Mouse (Mus musculus): ENCODE data around the gene Onecut1. TPM values are rescaled to one million over a fixed set of nuclear protein-coding genes. Genes with fewer than 3 reads are reported as not detected.

Onecut1 gene
- polyA plus RNA-seq, 1 experiment from 2014 or later: 12.7 TPM

GRCm38 (mm10) chr9:74849195-74849978 lies 12.3 kb upstream of the Onecut1 start:
- Histone ChIP-seq H3K9me3 (ENCODE audit: control insufficient read depth, low read length) (no peaks in the 10 kb centered on the region), H3K4me1 (replicated peaks; ENCODE audit: control insufficient read depth, insufficient read depth, low read length) (peaks cover 9% of the 10 kb centered on the region), H3K9ac (ENCODE audit: low read depth, low read length) (peak overlapping the region; percentile 66), H3K4me2 (replicated peaks; ENCODE audit: low read depth, low read length) (peak overlapping the region; percentile 96), H3K27me3 (ENCODE audit: control insufficient read depth, insufficient read depth, low read length) (peaks cover 60% of the 10 kb centered on the region), H3K4me3 (ENCODE audit: low read depth, low read length) (peak overlapping the region; percentile 45), H3K27ac (ENCODE audit: low read depth, low read length) (peak overlapping the region; percentile 78), H3K36me3 (ENCODE audit: control insufficient read depth, insufficient read depth, low read length) (no peaks in the 10 kb centered on the region)
- 1% methylated on average over 62 of the region's 63 CpGs for WGBS
- DNase-seq (ENCODE audit: low spot score): peak; percentile 70
- no peak for ATAC-seq (ENCODE audit: low FRiP score)

DNA sequence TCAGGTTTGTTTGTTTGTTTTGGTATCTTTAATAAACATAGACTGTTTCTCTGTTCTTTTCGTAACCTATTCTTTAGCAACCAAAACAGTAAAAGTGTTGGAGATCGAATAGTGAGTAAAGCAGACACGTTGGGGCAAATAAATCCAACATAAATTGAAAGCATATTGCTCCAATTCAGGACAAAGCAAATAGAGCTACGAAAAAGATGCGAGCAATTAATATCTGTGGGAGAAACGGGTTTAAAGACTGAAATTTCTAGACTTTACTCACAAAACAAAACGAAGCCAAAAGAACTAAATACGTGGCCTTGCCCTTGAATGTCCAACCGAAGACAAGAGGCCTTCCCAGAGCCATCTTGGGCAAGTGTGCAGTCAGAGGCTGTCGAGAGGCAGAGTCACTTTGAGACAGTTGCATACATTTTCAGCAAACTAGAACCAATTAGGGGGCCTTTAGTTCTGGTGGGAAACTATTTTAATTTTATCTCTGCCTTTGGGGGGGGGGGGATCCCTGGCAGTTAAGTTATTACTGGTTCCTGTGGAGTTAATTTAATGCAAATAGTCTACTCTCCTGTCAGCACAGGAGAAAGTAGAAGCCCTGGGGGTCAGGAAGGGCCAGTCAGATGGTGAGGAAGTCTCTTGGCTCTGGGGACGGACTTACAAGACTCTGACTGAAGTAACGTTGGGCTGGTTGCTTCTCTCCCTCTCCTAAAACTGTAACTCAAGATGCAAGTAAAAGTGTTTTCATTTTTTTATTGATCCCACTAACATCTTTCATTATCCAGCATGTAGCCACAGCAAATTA lies 11.5 kb upstream of the Onecut1 start:
- peak overlapping the region; percentile 45 for H3K4me3 ChIP-seq (ENCODE audit: low read depth, low read length)

DNA sequence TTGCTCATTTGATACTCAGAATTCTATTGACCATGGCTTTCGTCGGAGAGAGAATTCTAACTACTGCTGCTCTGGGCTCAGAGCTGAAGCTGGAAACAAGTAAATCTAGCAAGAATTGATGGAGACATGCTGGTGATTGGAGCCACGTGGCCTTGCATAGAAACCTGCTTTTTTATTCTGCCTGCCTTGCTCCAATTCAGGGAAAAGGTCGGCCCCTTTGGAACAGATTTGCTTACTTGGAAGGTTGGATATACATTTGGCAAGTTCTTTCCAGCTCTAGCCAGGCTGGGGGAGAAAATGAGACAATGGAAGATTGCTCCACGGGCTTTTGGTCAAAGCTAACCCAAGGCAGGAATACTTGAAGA lies 11.0 kb upstream of the Onecut1 start:
- H3K4me1 ChIP-seq (replicated peaks; ENCODE audit: control insufficient read depth, insufficient read depth, low read length): peaks cover 9% of the 10 kb centered on the region
- WGBS: 7% methylated on average over 5 of the region's 5 CpGs
- ATAC-seq (ENCODE audit: low FRiP score) (no peak), DNase-seq (ENCODE audit: low spot score) (peak; percentile 46)
- H3K27ac ChIP-seq (ENCODE audit: low read depth, low read length): peak overlapping the region; percentile 7; the same call in 1 of the 2 replicates
- H3K27me3 ChIP-seq (ENCODE audit: control insufficient read depth, insufficient read depth, low read length): peaks cover 72% of the 10 kb centered on the region
- H3K4me3 ChIP-seq (ENCODE audit: low read depth, low read length): no peak overlapping the region
- 0 out of 2 replicates have a peak overlapping the region, but pooled peaks have one; percentile 21 for H3K4me2 ChIP-seq (replicated peaks; ENCODE audit: low read depth, low read length)
- no peaks in the 10 kb centered on the region for H3K36me3 ChIP-seq (ENCODE audit: control insufficient read depth, insufficient read depth, low read length)
- H3K9ac ChIP-seq (ENCODE audit: low read depth, low read length): no peak overlapping the region
- H3K9me3 ChIP-seq (ENCODE audit: control insufficient read depth, low read length): no peaks in the 10 kb centered on the region

More for the DNA sequence above, 11.5 kb upstream of the Onecut1 start:
- H3K4me1 ChIP-seq (replicated peaks; ENCODE audit: control insufficient read depth, insufficient read depth, low read length): peaks cover 9% of the 10 kb centered on the region
- no peaks in the 10 kb centered on the region for H3K36me3 ChIP-seq (ENCODE audit: control insufficient read depth, insufficient read depth, low read length)
- H3K9me3 ChIP-seq (ENCODE audit: control insufficient read depth, low read length): no peaks in the 10 kb centered on the region
- peaks cover 67% of the 10 kb centered on the region for H3K27me3 ChIP-seq (ENCODE audit: control insufficient read depth, insufficient read depth, low read length)
- 3% methylated on average over 12 of the region's 12 CpGs for WGBS
- H3K4me2 ChIP-seq (replicated peaks; ENCODE audit: low read depth, low read length): peak overlapping the region; percentile 15; the same call in 1 of the 2 replicates
- ATAC-seq (ENCODE audit: low FRiP score) (no peak), DNase-seq (ENCODE audit: low spot score) (peak; percentile 55)
- H3K9ac ChIP-seq (ENCODE audit: low read depth, low read length): peak overlapping the region; percentile 34
- no peak overlapping the region for H3K27ac ChIP-seq (ENCODE audit: low read depth, low read length)

GRCm38 (mm10) chr9:74851601-74852000 lies 10.1 kb upstream of the Onecut1 start:
- Histone ChIP-seq H3K9ac (ENCODE audit: low read depth, low read length) (no peak overlapping the region), H3K36me3 (ENCODE audit: control insufficient read depth, insufficient read depth, low read length) (no peaks in the 10 kb centered on the region), H3K4me3 (ENCODE audit: low read depth, low read length) (no peak overlapping the region), H3K4me2 (replicated peaks; ENCODE audit: low read depth, low read length) (peak overlapping the region; percentile 21; the same call in 1 of the 2 replicates), H3K4me1 (replicated peaks; ENCODE audit: control insufficient read depth, insufficient read depth, low read length) (peaks cover 9% of the 10 kb centered on the region), H3K9me3 (ENCODE audit: control insufficient read depth, low read length) (no peaks in the 10 kb centered on the region), H3K27me3 (ENCODE audit: control insufficient read depth, insufficient read depth, low read length) (peaks cover 77% of the 10 kb centered on the region), H3K27ac (ENCODE audit: low read depth, low read length) (no peak overlapping the region)
- DNase-seq (ENCODE audit: low spot score): peak; percentile 39
- 2% methylated on average over 5 of the region's 5 CpGs for WGBS
- ATAC-seq (ENCODE audit: low FRiP score): no peak

DNA sequence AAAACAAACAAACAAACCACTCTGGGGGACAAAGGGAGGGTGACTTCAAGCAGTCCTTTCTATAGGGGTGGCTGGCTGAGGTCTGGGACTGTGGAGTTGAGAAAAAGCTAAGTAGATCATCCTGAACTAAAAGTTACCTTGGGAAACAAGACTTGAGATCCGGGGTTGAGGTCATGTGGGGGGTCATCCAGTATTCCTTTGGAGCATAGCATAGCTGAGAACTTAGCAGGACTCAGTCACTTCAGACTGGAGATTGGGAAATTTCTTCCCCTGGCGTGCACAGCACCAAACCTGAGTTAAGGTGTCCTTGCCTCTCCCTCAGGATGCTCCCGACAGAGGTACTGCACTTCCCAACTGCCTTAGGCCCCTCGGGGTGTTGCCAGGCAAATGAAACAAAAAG lies 9.4 kb upstream of the Onecut1 start:
- H3K36me3 ChIP-seq (ENCODE audit: control insufficient read depth, insufficient read depth, low read length): no peaks in the 10 kb centered on the region
- ATAC-seq (ENCODE audit: low FRiP score): no peak
- DNase-seq (ENCODE audit: low spot score): no peak
- H3K27me3 ChIP-seq (ENCODE audit: control insufficient read depth, insufficient read depth, low read length): peaks cover 77% of the 10 kb centered on the region
- H3K4me1 ChIP-seq (replicated peaks; ENCODE audit: control insufficient read depth, insufficient read depth, low read length): peaks cover 5% of the 10 kb centered on the region
- H3K4me3 ChIP-seq (ENCODE audit: low read depth, low read length): no peak overlapping the region
- no peaks in the 10 kb centered on the region for H3K9me3 ChIP-seq (ENCODE audit: control insufficient read depth, low read length)
- H3K9ac ChIP-seq (ENCODE audit: low read depth, low read length): no peak overlapping the region
- WGBS: 0% methylated on average over 4 of the region's 4 CpGs
- H3K27ac ChIP-seq (ENCODE audit: low read depth, low read length): no peak overlapping the region
- no peak overlapping the region; the same call in 1 of the 2 replicates for H3K4me2 ChIP-seq (replicated peaks; ENCODE audit: low read depth, low read length)

DNA sequence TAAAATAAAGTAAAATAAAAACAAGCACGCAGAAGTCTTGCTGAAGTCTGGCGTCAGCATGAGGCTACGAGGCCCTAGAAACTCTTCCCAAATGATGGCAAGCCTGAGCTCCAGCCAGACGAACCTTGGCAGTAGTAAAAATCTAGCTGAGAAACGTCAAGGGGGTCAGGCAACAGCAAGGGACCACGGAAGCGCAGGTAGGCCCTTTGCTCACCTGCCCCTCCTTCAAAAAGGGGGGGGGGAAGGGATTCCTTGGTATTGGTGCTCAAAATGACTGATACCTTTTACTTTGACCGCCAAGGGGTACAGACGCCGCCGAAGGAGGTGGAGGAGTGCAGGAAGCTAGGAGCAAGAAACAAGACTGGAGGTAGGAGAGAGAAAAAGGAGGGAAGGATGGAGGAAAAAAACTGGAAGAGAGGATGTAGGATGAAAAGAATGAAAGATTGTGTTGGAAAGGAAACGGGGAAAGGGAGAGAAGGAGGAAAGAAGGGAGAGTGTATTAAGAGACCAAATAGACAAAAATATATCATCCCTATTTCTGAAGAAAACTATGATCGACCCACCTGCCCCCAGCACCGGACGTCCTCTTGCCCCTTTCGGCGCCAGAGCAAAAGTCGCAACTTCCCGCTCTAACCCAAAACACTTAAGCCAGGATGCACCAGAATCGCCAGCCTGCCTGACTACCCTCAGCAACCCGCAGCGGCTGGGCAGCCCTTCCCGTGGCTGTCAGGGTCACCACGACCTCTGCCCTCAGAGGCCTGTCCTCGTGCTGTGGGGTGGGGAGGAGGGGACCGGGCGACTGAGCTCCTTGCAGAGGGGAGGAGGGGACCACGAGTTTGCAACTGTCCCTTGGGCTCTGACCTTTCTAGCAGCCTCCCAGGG lies 8.3 kb upstream of the Onecut1 start:
- H3K27me3 ChIP-seq (ENCODE audit: control insufficient read depth, insufficient read depth, low read length): peaks cover 80% of the 10 kb centered on the region
- no peaks in the 10 kb centered on the region for H3K36me3 ChIP-seq (ENCODE audit: control insufficient read depth, insufficient read depth, low read length)
- H3K9me3 ChIP-seq (ENCODE audit: control insufficient read depth, low read length): no peaks in the 10 kb centered on the region
- WGBS: 2% methylated on average over 28 of the region's 28 CpGs
- peak overlapping the region; percentile 9; the same call in 1 of the 2 replicates for H3K4me2 ChIP-seq (replicated peaks; ENCODE audit: low read depth, low read length)
- H3K4me3 ChIP-seq (ENCODE audit: low read depth, low read length): no peak overlapping the region; the same call in 1 of the 2 replicates
- H3K4me1 ChIP-seq (replicated peaks; ENCODE audit: control insufficient read depth, insufficient read depth, low read length): peaks cover 5% of the 10 kb centered on the region
- DNase-seq (ENCODE audit: low spot score) (peak; percentile 39), ATAC-seq (ENCODE audit: low FRiP score) (0 out of 2 replicates have a peak, but pooled peaks have one; percentile 5)
- no peak overlapping the region for H3K9ac ChIP-seq (ENCODE audit: low read depth, low read length)
- peak overlapping the region; percentile 2; the same call in 1 of the 2 replicates for H3K27ac ChIP-seq (ENCODE audit: low read depth, low read length)

DNA sequence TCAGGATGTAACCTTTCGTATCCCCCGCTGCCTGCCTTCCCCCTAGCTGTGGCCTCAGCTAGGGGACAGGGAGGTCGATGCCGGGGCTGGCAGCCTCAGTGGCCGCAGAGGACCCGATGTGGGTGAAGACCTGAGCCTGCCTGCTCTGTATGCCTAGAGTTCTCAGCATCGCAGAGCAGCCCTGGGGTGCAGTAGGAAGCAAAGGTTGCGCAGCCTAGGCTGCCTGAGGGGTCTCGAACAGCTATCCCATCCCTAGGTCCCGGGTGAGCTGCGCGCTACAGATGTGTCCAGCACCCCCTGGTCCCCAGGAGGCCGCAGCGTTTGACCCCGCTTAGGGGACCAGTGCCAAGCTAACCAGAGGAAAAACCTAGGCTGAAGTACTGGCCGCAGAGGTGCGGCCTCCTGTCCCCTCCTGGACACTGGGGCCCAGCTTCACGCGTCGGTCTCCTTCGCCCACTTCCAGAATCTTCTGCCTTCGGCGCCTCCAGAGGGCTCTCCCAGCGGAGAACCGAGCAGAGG lies 7.6 kb upstream of the Onecut1 start:
- ATAC-seq (ENCODE audit: low FRiP score) (peak; percentile 30), DNase-seq (ENCODE audit: low spot score) (peak; percentile 59)
- Histone ChIP-seq H3K4me3 (ENCODE audit: low read depth, low read length) (no peak overlapping the region; the same call in 1 of the 2 replicates), H3K36me3 (ENCODE audit: control insufficient read depth, insufficient read depth, low read length) (no peaks in the 10 kb centered on the region), H3K27ac (ENCODE audit: low read depth, low read length) (peak overlapping the region; percentile 2; the same call in 1 of the 2 replicates), H3K9ac (ENCODE audit: low read depth, low read length) (no peak overlapping the region), H3K9me3 (ENCODE audit: control insufficient read depth, low read length) (no peaks in the 10 kb centered on the region), H3K27me3 (ENCODE audit: control insufficient read depth, insufficient read depth, low read length) (peaks cover 81% of the 10 kb centered on the region), H3K4me1 (replicated peaks; ENCODE audit: control insufficient read depth, insufficient read depth, low read length) (peaks cover 5% of the 10 kb centered on the region), H3K4me2 (replicated peaks; ENCODE audit: low read depth, low read length) (peak overlapping the region; percentile 20)
- WGBS: 0% methylated on average over 25 of the region's 25 CpGs

GRCm38 (mm10) chr9:74855446-74855845 lies 6.3 kb upstream of the Onecut1 start:
- Histone ChIP-seq H3K27ac (ENCODE audit: low read depth, low read length) (no peak overlapping the region), H3K27me3 (ENCODE audit: control insufficient read depth, insufficient read depth, low read length) (peaks cover 88% of the 10 kb centered on the region), H3K4me1 (replicated peaks; ENCODE audit: control insufficient read depth, insufficient read depth, low read length) (peaks cover 3% of the 10 kb centered on the region; the same call in 1 of the 2 replicates), H3K9me3 (ENCODE audit: control insufficient read depth, low read length) (no peaks in the 10 kb centered on the region), H3K4me3 (ENCODE audit: low read depth, low read length) (no peak overlapping the region), H3K9ac (ENCODE audit: low read depth, low read length) (no peak overlapping the region), H3K36me3 (ENCODE audit: control insufficient read depth, insufficient read depth, low read length) (no peaks in the 10 kb centered on the region), H3K4me2 (replicated peaks; ENCODE audit: low read depth, low read length) (no peak overlapping the region)
- DNase-seq (ENCODE audit: low spot score) (peak; percentile 44), ATAC-seq (ENCODE audit: low FRiP score) (no peak)
- WGBS: 5% methylated on average over 4 of the region's 4 CpGs
